Mouse (Mus musculus): ENCODE data around the gene Bco2. TPM values are rescaled to one million over a fixed set of nuclear protein-coding genes. Genes with fewer than 3 reads are reported as not detected.

The Bco2 gene
- polyA plus RNA-seq, 1 experiment from 2014 or later: 0.20 TPM

- H3K9ac ChIP-seq (replicated peaks; ENCODE audit: low read length): no peak overlapping the region
- H3K9me3 ChIP-seq (ENCODE audit: control insufficient read depth, low read length): no peaks in the 10 kb centered on the region
- H3K27ac ChIP-seq (replicated peaks; ENCODE audit: low read depth, low read length): no peak overlapping the region
- no peaks in the 10 kb centered on the region for H3K4me1 ChIP-seq (ENCODE audit: control insufficient read depth, insufficient read depth, low read length)
- ATAC-seq (ENCODE audit: low FRiP score, low TSS enrichment) (no peak), DNase-seq (no peak)
- no peak overlapping the region for H3K4me2 ChIP-seq (ENCODE audit: low read length)
- H3K36me3 ChIP-seq (ENCODE audit: control insufficient read depth, insufficient read depth, low read length): no peaks in the 10 kb centered on the region
- no peak overlapping the region for H3K4me3 ChIP-seq (replicated peaks; ENCODE audit: low read depth, low read length)
- 91% methylated on average over 4 of the region's 4 CpGs for WGBS
- no peaks in the 10 kb centered on the region for H3K27me3 ChIP-seq (ENCODE audit: control insufficient read depth, insufficient read depth, low read length)
These were observed 12.4 kb upstream of the Bco2 start for GRCm38 (mm10) chr9:50567372-50567771.

- Histone ChIP-seq H3K9ac (replicated peaks; ENCODE audit: low read length) (no peak overlapping the region), H3K4me3 (replicated peaks; ENCODE audit: low read depth, low read length) (no peak overlapping the region), H3K4me1 (ENCODE audit: control insufficient read depth, insufficient read depth, low read length) (no peaks in the 10 kb centered on the region), H3K9me3 (ENCODE audit: control insufficient read depth, low read length) (no peaks in the 10 kb centered on the region), H3K27ac (replicated peaks; ENCODE audit: low read depth, low read length) (no peak overlapping the region), H3K27me3 (ENCODE audit: control insufficient read depth, insufficient read depth, low read length) (no peaks in the 10 kb centered on the region), H3K36me3 (ENCODE audit: control insufficient read depth, insufficient read depth, low read length) (no peaks in the 10 kb centered on the region), H3K4me2 (ENCODE audit: low read length) (no peak overlapping the region)
- no peak for ATAC-seq (ENCODE audit: low FRiP score, low TSS enrichment)
- DNase-seq: no peak
- WGBS: 82% methylated on average over 4 of the region's 4 CpGs
These were observed 11.0 kb upstream of the Bco2 start for GRCm38 (mm10) chr9:50565940-50566339.

GRCm38 (mm10) chr9:50565173-50565572 is 10.2 kb upstream of the Bco2 start:
- no peak overlapping the region for H3K4me2 ChIP-seq (ENCODE audit: low read length)
- 75% methylated on average over 7 of the region's 7 CpGs for WGBS
- no peaks in the 10 kb centered on the region for H3K9me3 ChIP-seq (ENCODE audit: control insufficient read depth, low read length)
- no peak for DNase-seq
- no peaks in the 10 kb centered on the region for H3K27me3 ChIP-seq (ENCODE audit: control insufficient read depth, insufficient read depth, low read length)
- no peak overlapping the region for H3K27ac ChIP-seq (replicated peaks; ENCODE audit: low read depth, low read length)
- H3K4me1 ChIP-seq (ENCODE audit: control insufficient read depth, insufficient read depth, low read length): no peaks in the 10 kb centered on the region
- no peaks in the 10 kb centered on the region for H3K36me3 ChIP-seq (ENCODE audit: control insufficient read depth, insufficient read depth, low read length)
- no peak for ATAC-seq (ENCODE audit: low FRiP score, low TSS enrichment)
- H3K4me3 ChIP-seq (replicated peaks; ENCODE audit: low read depth, low read length): no peak overlapping the region
- no peak overlapping the region for H3K9ac ChIP-seq (replicated peaks; ENCODE audit: low read length)

- ATAC-seq (ENCODE audit: low FRiP score, low TSS enrichment) (no peak), DNase-seq (no peak)
- Histone ChIP-seq H3K4me2 (ENCODE audit: low read length) (no peak overlapping the region), H3K4me1 (ENCODE audit: control insufficient read depth, insufficient read depth, low read length) (no peaks in the 10 kb centered on the region), H3K27ac (replicated peaks; ENCODE audit: low read depth, low read length) (no peak overlapping the region), H3K9me3 (ENCODE audit: control insufficient read depth, low read length) (no peaks in the 10 kb centered on the region), H3K4me3 (replicated peaks; ENCODE audit: low read depth, low read length) (no peak overlapping the region), H3K27me3 (ENCODE audit: control insufficient read depth, insufficient read depth, low read length) (no peaks in the 10 kb centered on the region), H3K36me3 (ENCODE audit: control insufficient read depth, insufficient read depth, low read length) (no peaks in the 10 kb centered on the region), H3K9ac (replicated peaks; ENCODE audit: low read length) (no peak overlapping the region)
- 84% methylated on average over 2 of the region's 2 CpGs for WGBS
These were observed 7.0 kb upstream of the Bco2 start for GRCm38 (mm10) chr9:50561918-50562360.

- no peak within 1 kb of the TSS for H3K27ac ChIP-seq (replicated peaks; ENCODE audit: low read depth, low read length)
- no peak within 1 kb of the TSS for H3K4me2 ChIP-seq (ENCODE audit: low read length)
- no peak within 1 kb of the TSS for H3K4me3 ChIP-seq (replicated peaks; ENCODE audit: low read depth, low read length)
- DNase-seq (no peak), ATAC-seq (ENCODE audit: low FRiP score, low TSS enrichment) (no peak)
- no peaks in the 10 kb centered on the region for H3K27me3 ChIP-seq (ENCODE audit: control insufficient read depth, insufficient read depth, low read length)
- no peaks in the 10 kb centered on the region for H3K9me3 ChIP-seq (ENCODE audit: control insufficient read depth, low read length)
- no peak within 1 kb of the TSS for H3K9ac ChIP-seq (replicated peaks; ENCODE audit: low read length)
- H3K4me1 ChIP-seq (ENCODE audit: control insufficient read depth, insufficient read depth, low read length): no peaks in the 10 kb centered on the region
- H3K36me3 ChIP-seq (ENCODE audit: control insufficient read depth, insufficient read depth, low read length): no peaks in the 10 kb centered on the region
- WGBS: 92% methylated on average over 38 of the region's 38 CpGs
These were observed 6.3 kb upstream of the Bco2 start, which contains the start of gene Tex12 for GRCm38 (mm10) chr9:50561145-50561917. Gene Tex12, minus strand, starts transcription at chr9:50561325.

- peak within 1 kb of the TSS; percentile 91 for H3K27ac ChIP-seq (replicated peaks; ENCODE audit: low read depth, low read length)
- H3K4me2 ChIP-seq (ENCODE audit: low read length): peak within 1 kb of the TSS; percentile 50
- peaks cover 8% of the 10 kb centered on the region for H3K4me1 ChIP-seq (ENCODE audit: control insufficient read depth, insufficient read depth, low read length)
- ATAC-seq (ENCODE audit: low FRiP score, low TSS enrichment) (peak; percentile 95), DNase-seq (peak; percentile 89)
- H3K36me3 ChIP-seq (ENCODE audit: control insufficient read depth, insufficient read depth, low read length): no peaks in the 10 kb centered on the region
- no peaks in the 10 kb centered on the region for H3K9me3 ChIP-seq (ENCODE audit: control insufficient read depth, low read length)
- H3K9ac ChIP-seq (replicated peaks; ENCODE audit: low read length): peak within 1 kb of the TSS; percentile 42
- WGBS: 17% methylated on average over 12 of the region's 12 CpGs
- H3K4me3 ChIP-seq (replicated peaks; ENCODE audit: low read depth, low read length): peak within 1 kb of the TSS; percentile 20
- no peaks in the 10 kb centered on the region for H3K27me3 ChIP-seq (ENCODE audit: control insufficient read depth, insufficient read depth, low read length)
These were observed 514 bp downstream of the Bco2 start, which contains the start of gene Il18 for GRCm38 (mm10) chr9:50554241-50555093. Gene Il18, plus strand, starts transcription at chr9:50554827.

GRCm38 (mm10) chr9:50553547-50553946 is 1.4 kb downstream of the Bco2 start:
- H3K4me3 ChIP-seq (replicated peaks; ENCODE audit: low read depth, low read length): no peak overlapping the region

GRCm38 (mm10) chr9:50552206-50552605 is 2.8 kb downstream of the Bco2 start:
- ATAC-seq (ENCODE audit: low FRiP score, low TSS enrichment): no peak
- Histone ChIP-seq H3K4me3 (replicated peaks; ENCODE audit: low read depth, low read length) (no peak overlapping the region), H3K36me3 (ENCODE audit: control insufficient read depth, insufficient read depth, low read length) (no peaks in the 10 kb centered on the region), H3K27ac (replicated peaks; ENCODE audit: low read depth, low read length) (no peak overlapping the region), H3K4me2 (ENCODE audit: low read length) (no peak overlapping the region), H3K9me3 (ENCODE audit: control insufficient read depth, low read length) (no peaks in the 10 kb centered on the region), H3K27me3 (ENCODE audit: control insufficient read depth, insufficient read depth, low read length) (no peaks in the 10 kb centered on the region), H3K9ac (replicated peaks; ENCODE audit: low read length) (no peak overlapping the region), H3K4me1 (ENCODE audit: control insufficient read depth, insufficient read depth, low read length) (peaks cover 8% of the 10 kb centered on the region)
- 90% methylated on average over 5 of the region's 5 CpGs for WGBS
- no peak for DNase-seq

More at GRCm38 (mm10) chr9:50553547-50553946, 1.4 kb downstream of the Bco2 start:
- H3K4me2 ChIP-seq (ENCODE audit: low read length): no peak overlapping the region
- H3K9me3 ChIP-seq (ENCODE audit: control insufficient read depth, low read length): no peaks in the 10 kb centered on the region
- H3K4me1 ChIP-seq (ENCODE audit: control insufficient read depth, insufficient read depth, low read length): peaks cover 8% of the 10 kb centered on the region
- H3K36me3 ChIP-seq (ENCODE audit: control insufficient read depth, insufficient read depth, low read length): no peaks in the 10 kb centered on the region
- no peak for DNase-seq
- H3K27me3 ChIP-seq (ENCODE audit: control insufficient read depth, insufficient read depth, low read length): no peaks in the 10 kb centered on the region
- no peak overlapping the region for H3K9ac ChIP-seq (replicated peaks; ENCODE audit: low read length)
- no peak for ATAC-seq (ENCODE audit: low FRiP score, low TSS enrichment)
- 78% methylated on average over 2 of the region's 2 CpGs for WGBS
- H3K27ac ChIP-seq (replicated peaks; ENCODE audit: low read depth, low read length): 0 out of 2 replicates have a peak overlapping the region, but pooled peaks have one; percentile 91

Measured in midbrain, embryonic 14.5 days (tissue).